Mouse (Mus musculus) hindbrain, embryonic 16.5 days (tissue): Measurements from ENCODE around the gene B3galt6. TPM values are rescaled to one million over a fixed set of nuclear protein-coding genes. Genes with fewer than 3 reads are reported as not detected.
A peak's percentile ranks its signal among the peaks of the same experiment; 100 is the strongest.

Experiments used
- ATAC-seq: fragments of 200-750 bp; cut with Nextera tagmentation; 2 replicates; pipeline ENCODE4 v1.8.0; 2017; ENCODE audit warnings: moderate TSS enrichment, moderate library complexity
- H3K27ac ChIP-seq: fragments of 300-500 bp; sonication (generic); 2 replicates; pipeline ENCODE4 v1.5.1; 2014; ENCODE audit warnings: low read depth, mild to moderate bottlenecking, control low read depth, low read length, moderate library complexity
- H3K27me3 ChIP-seq: fragments of 300-500 bp; sonication (generic); replicated peaks from 2 replicates; pipeline ENCODE4 v1.6.1; 2014; ENCODE audit warnings: low read length; ENCODE audit not compliant: control insufficient read depth, insufficient read depth
- H3K36me3 ChIP-seq: fragments of 300-500 bp; sonication (generic); 2 replicates; pipeline ENCODE4 v1.6.1; 2014; ENCODE audit warnings: mild to moderate bottlenecking, low read length, moderate library complexity, mixed read lengths; ENCODE audit not compliant: control insufficient read depth, insufficient read depth
- H3K4me1 ChIP-seq: fragments of 300-500 bp; sonication (generic); 2 replicates; pipeline ENCODE4 v1.6.1; 2014; ENCODE audit warnings: low read depth, low read length; ENCODE audit not compliant: control insufficient read depth, insufficient read depth
- H3K4me2 ChIP-seq: fragments of 300-500 bp; sonication (generic); 2 replicates; pipeline ENCODE4 v1.6.1; 2014; ENCODE audit warnings: mild to moderate bottlenecking, low read length, control low read depth, moderate library complexity
- H3K4me3 ChIP-seq: fragments of 300-500 bp; sonication (generic); 2 replicates; pipeline ENCODE4 v1.5.1; 2014; ENCODE audit warnings: mild to moderate bottlenecking, low read length, control low read depth, moderate library complexity
- H3K9ac ChIP-seq: fragments of 300-500 bp; sonication (generic); 2 replicates; pipeline ENCODE4 v1.6.1; 2014; ENCODE audit warnings: low read depth, mild to moderate bottlenecking, control low read depth, low read length, moderate library complexity
- H3K9me3 ChIP-seq: fragments of 300-500 bp; sonication (generic); 2 replicates; pipeline ENCODE4 v1.6.1; 2014; ENCODE audit warnings: mild to moderate bottlenecking, low read length, moderate library complexity; ENCODE audit not compliant: control insufficient read depth
- WGBS: fragments of 180-500 bp; shearing (Covaris S2); extraction: QIAGEN DNeasy Blood & Tissue Kit; methylation state at CpG from one replicate; pipeline ENCODE4 v1.1.7; 2014; 5-methylcytosine and 5-hydroxymethylcytosine counted together
- polyA plus RNA-seq: library from polyadenylated mRNA; unstranded; fragments of >200 nt; fragmentation: Nextera tagmentation; extraction: Ambion mirVana; gene quantifications from 2 replicates; pipeline ENCODE4 v1.2.1, GENCODE M21; 2015

B3galt6 gene
- 35.5 and 35.7 TPM in 2 replicates for polyA plus RNA-seq

DNA sequence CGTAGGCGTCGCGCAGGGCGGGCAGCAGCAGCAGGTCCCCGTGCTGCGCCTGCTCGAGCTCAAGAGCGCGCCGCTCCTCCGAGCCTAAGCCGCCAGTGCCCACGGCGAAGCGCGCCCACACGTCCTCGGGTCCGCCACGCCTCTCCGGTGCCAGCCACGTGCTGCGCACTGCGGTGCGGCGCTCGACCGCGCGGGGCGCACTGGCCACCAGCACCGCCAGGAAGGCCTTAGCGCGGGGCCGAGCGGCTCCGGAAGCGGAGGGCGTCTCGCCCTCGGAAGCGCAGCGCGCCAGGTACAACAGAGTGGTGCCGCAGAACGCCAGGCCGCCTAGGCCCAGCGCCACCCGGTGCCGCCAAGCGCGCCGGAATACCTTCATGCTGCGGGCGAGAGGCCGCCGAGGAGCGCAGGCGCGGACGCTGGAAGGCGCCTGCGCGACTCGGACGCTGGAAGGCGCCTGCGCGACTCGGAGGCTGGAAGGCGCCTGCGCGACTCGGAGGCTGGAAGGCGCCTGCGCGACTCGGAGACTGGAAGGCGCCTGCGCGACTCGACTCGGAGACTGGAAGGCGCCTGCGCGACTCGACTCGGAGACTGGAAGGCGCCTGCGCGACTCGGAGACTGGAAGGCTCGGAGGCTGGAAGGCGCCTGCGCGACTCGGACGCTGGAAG is at the start of gene B3galt6, which contains the start of gene Sdf4:
B3galt6 (minus strand) TSS at position 409 of the 665 bp plus-strand sequence.
Sdf4 (plus strand) TSS at position 632 of the 665 bp plus-strand sequence.
- ATAC-seq = peak; percentile 90
- H3K4me2 ChIP-seq = peak within 1 kb of the TSS; percentile 95
- peaks cover 21% of the 10 kb centered on the region for H3K4me1 ChIP-seq
- H3K9me3 ChIP-seq = no peaks in the 10 kb centered on the region
- under 1% methylated on average over 73 of the region's 99 CpGs for WGBS
- H3K36me3 ChIP-seq = peaks cover 2% of the 10 kb centered on the region
- peak within 1 kb of the TSS; percentile 91 for H3K9ac ChIP-seq
- H3K27ac ChIP-seq = peak within 1 kb of the TSS; percentile 97
- peak within 1 kb of the TSS; percentile 80 for H3K4me3 ChIP-seq
- H3K27me3 ChIP-seq = no peaks in the 10 kb centered on the region

GRCm38 (mm10) chr4:156034901-156035300 is 42.5 kb upstream of the B3galt6 start:
- peak overlapping the region; percentile 41 for H3K4me2 ChIP-seq
- no peaks in the 10 kb centered on the region for H3K36me3 ChIP-seq
- no peak overlapping the region for H3K27ac ChIP-seq
- 7% methylated on average over 24 of the region's 25 CpGs for WGBS
- peaks cover 13% of the 10 kb centered on the region for H3K27me3 ChIP-seq
- H3K9me3 ChIP-seq = no peaks in the 10 kb centered on the region
- peaks cover 28% of the 10 kb centered on the region for H3K4me1 ChIP-seq
- H3K9ac ChIP-seq = peak overlapping the region; percentile 7; the same call in 1 of the 2 replicates
- H3K4me3 ChIP-seq = peak overlapping the region; percentile 21
- ATAC-seq = no peak

- no peak for ATAC-seq
- no peak overlapping the region for H3K4me3 ChIP-seq
- peaks cover 3% of the 10 kb centered on the region; the same call in 1 of the 2 replicates for H3K36me3 ChIP-seq
- peaks cover 28% of the 10 kb centered on the region for H3K4me1 ChIP-seq
- no peak overlapping the region for H3K4me2 ChIP-seq
- no peak overlapping the region for H3K9ac ChIP-seq
- 45% methylated on average over 4 of the region's 4 CpGs for WGBS
- peaks cover 13% of the 10 kb centered on the region for H3K27me3 ChIP-seq
- no peaks in the 10 kb centered on the region for H3K9me3 ChIP-seq
- H3K27ac ChIP-seq = no peak overlapping the region
These were observed 41.9 kb upstream of the B3galt6 start for GRCm38 (mm10) chr4:156034301-156034700.

GRCm38 (mm10) chr4:156033476-156034119 is 41.1 kb upstream of the B3galt6 start:
- Histone ChIP-seq H3K9ac (no peak overlapping the region), H3K4me2 (no peak overlapping the region), H3K27ac (no peak overlapping the region), H3K27me3 (peaks cover 13% of the 10 kb centered on the region), H3K4me3 (no peak overlapping the region), H3K9me3 (no peaks in the 10 kb centered on the region), H3K4me1 (peaks cover 28% of the 10 kb centered on the region), H3K36me3 (peaks cover 3% of the 10 kb centered on the region; the same call in 1 of the 2 replicates)
- WGBS = 54% methylated on average over 6 of the region's 6 CpGs
- ATAC-seq = no peak

GRCm38 (mm10) chr4:156032856-156033255 is 40.4 kb upstream of the B3galt6 start:
- no peak overlapping the region for H3K4me3 ChIP-seq
- H3K9me3 ChIP-seq = no peaks in the 10 kb centered on the region
- H3K27ac ChIP-seq = peak overlapping the region; percentile 90; the same call in 1 of the 2 replicates
- WGBS = 86% methylated on average over 4 of the region's 4 CpGs
- ATAC-seq = no peak
- H3K9ac ChIP-seq = no peak overlapping the region
- peaks cover 13% of the 10 kb centered on the region for H3K27me3 ChIP-seq
- no peak overlapping the region for H3K4me2 ChIP-seq
- H3K36me3 ChIP-seq = peaks cover 4% of the 10 kb centered on the region; the same call in 1 of the 2 replicates
- H3K4me1 ChIP-seq = peaks cover 28% of the 10 kb centered on the region

GRCm38 (mm10) chr4:156031593-156032391 is 39.3 kb upstream of the B3galt6 start:
- Histone ChIP-seq H3K4me2 (peak overlapping the region; percentile 83), H3K9me3 (no peaks in the 10 kb centered on the region), H3K4me3 (peak overlapping the region; percentile 60), H3K4me1 (peaks cover 28% of the 10 kb centered on the region), H3K27ac (peak overlapping the region; percentile 90), H3K9ac (peak overlapping the region; percentile 75), H3K36me3 (peaks cover 5% of the 10 kb centered on the region; the same call in 1 of the 2 replicates), H3K27me3 (peaks cover 13% of the 10 kb centered on the region)
- ATAC-seq = peak; percentile 94
- WGBS = 1% methylated on average over 24 of the region's 24 CpGs

DNA sequence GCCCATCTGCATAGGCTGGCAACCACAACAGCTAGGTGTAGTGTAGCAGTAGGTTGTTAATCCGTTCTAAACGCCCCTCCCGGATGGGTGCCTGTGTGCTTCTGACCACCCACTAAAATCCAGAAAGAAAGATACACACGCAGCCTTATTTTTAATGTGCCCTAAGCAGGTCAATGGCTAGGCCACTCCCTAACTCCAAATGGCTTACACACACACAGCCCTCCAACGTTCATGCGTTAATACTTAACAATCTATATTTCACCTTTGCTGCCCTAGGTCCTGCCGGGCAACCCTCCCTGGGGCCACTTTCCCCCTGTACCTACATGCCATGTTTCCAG is 38.8 kb upstream of the B3galt6 start:
- Histone ChIP-seq H3K27ac (peak overlapping the region; percentile 90), H3K4me2 (peak overlapping the region; percentile 83), H3K4me3 (peak overlapping the region; percentile 60), H3K36me3 (peaks cover 5% of the 10 kb centered on the region; the same call in 1 of the 2 replicates), H3K4me1 (peaks cover 28% of the 10 kb centered on the region), H3K9ac (peak overlapping the region; percentile 75), H3K27me3 (peaks cover 12% of the 10 kb centered on the region), H3K9me3 (no peaks in the 10 kb centered on the region)
- WGBS = 8% methylated on average over 7 of the region's 7 CpGs
- ATAC-seq = peak; percentile 58

- Histone ChIP-seq H3K27me3 (peaks cover 7% of the 10 kb centered on the region), H3K9ac (peak overlapping the region; percentile 75), H3K4me1 (peaks cover 28% of the 10 kb centered on the region), H3K27ac (peak overlapping the region; percentile 90; the same call in 1 of the 2 replicates), H3K36me3 (peaks cover 5% of the 10 kb centered on the region; the same call in 1 of the 2 replicates), H3K4me3 (peak overlapping the region; percentile 60), H3K9me3 (no peaks in the 10 kb centered on the region), H3K4me2 (peak overlapping the region; percentile 83)
- 49% methylated on average over 9 of the region's 9 CpGs for WGBS
- peak; percentile 2; the same call in 1 of the 2 replicates for ATAC-seq
These were observed 38.2 kb upstream of the B3galt6 start for GRCm38 (mm10) chr4:156030651-156031118.
